Mouse (Mus musculus) thymus, adult 18-20 months (tissue): Measurements from ENCODE around the gene Sdc4.

ENCODE experiments used
- DNase-seq, 2 experiments: peaks; one replicate each; pipeline ENCODE4 v3.0.0; 2022; ENCODE audit warnings: mixed read lengths in 2 of 2

Gene Sdc4

GRCm38 (mm10) chr2:164443460-164444000, at the start of gene Sdc4:
Sdc4 (minus strand) TSS chr2:164443887.
- no peak for DNase-seq

GRCm38 (mm10) chr2:164487812-164488211, 44.1 kb upstream of the Sdc4 start:
- DNase-seq = no peak

GRCm38 (mm10) chr2:164487115-164487527, 43.4 kb upstream of the Sdc4 start:
- no peak for DNase-seq

GRCm38 (mm10) chr2:164486258-164487114, 42.8 kb upstream of the Sdc4 start:
- no peak for DNase-seq

GRCm38 (mm10) chr2:164485681-164486257, 42.1 kb upstream of the Sdc4 start, which contains the start of gene Dbndd2:
Dbndd2 (plus strand) TSS chr2:164486106.
- DNase-seq = no peak

- DNase-seq = no peak
Observed at GRCm38 (mm10) chr2:164473624-164474023, 29.9 kb upstream of the Sdc4 start, which contains the start of gene Trp53tg5. Trp53tg5 (minus strand) TSS chr2:164473724.

GRCm38 (mm10) chr2:164470254-164470653, 26.6 kb upstream of the Sdc4 start:
- no peak for DNase-seq

- DNase-seq = no peak
Observed at GRCm38 (mm10) chr2:164466787-164467186, 23.1 kb upstream of the Sdc4 start.

GRCm38 (mm10) chr2:164465161-164465560, 21.5 kb upstream of the Sdc4 start:
- no peak for DNase-seq

- peak; percentile 94 to 97 for DNase-seq
Observed at GRCm38 (mm10) chr2:164460745-164461551, 17.3 kb upstream of the Sdc4 start, which contains the start of gene Gm20458. Gm20458 (plus strand) TSS chr2:164460967.

- DNase-seq = no peak
Observed at GRCm38 (mm10) chr2:164458535-164458934, 14.8 kb upstream of the Sdc4 start.

GRCm38 (mm10) chr2:164457942-164458341, 14.3 kb upstream of the Sdc4 start:
- DNase-seq = no peak

- DNase-seq = no peak
Observed at GRCm38 (mm10) chr2:164456864-164457300, 13.2 kb upstream of the Sdc4 start, which contains the start of gene Sys1. Sys1 (plus strand) TSS chr2:164456964.

- no peak for DNase-seq
Observed at GRCm38 (mm10) chr2:164456413-164456812, 12.7 kb upstream of the Sdc4 start.

- DNase-seq = no peak
Observed at GRCm38 (mm10) chr2:164455421-164456190, 11.9 kb upstream of the Sdc4 start.

- no peak for DNase-seq
Observed at GRCm38 (mm10) chr2:164454846-164455245, 11.2 kb upstream of the Sdc4 start.

GRCm38 (mm10) chr2:164453887-164454500, 10.3 kb upstream of the Sdc4 start:
- no peak for DNase-seq

GRCm38 (mm10) chr2:164453047-164453757, 9.5 kb upstream of the Sdc4 start:
- no peak for DNase-seq

- DNase-seq = no peak
Observed at GRCm38 (mm10) chr2:164452000-164452676, 8.5 kb upstream of the Sdc4 start.
